ENCODE assay signal across 7 mouse cellular contexts in the genomic region with DNA sequence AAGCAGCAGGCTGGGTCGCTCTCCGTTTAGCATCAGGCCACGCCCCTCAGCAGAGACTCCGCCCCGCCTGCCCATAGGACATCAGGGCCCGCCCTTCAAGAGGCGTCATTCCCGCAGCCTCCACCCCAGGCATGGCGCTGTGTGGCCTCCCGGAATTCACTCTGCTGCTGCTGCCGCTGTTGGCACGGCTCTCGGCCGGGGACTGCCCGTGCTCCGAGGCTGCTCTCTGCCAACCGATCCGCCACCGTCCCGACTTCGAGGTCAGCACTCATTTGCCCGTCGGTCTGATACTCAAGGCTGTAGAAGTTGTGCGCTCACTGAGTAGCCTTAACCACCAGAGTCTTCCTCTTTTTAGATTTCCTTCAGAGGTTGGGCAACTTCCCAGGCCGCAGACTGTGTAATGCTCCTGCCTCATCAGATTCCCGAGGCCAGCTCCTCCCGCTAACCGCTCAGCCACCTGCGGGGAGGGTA. TPM values are rescaled to one million over a fixed set of nuclear protein-coding genes. Genes with fewer than 3 reads are reported as not detected.
DNase-seq lines count a peak whose midpoint lies in the region; ATAC-seq lines count a peak whose summit lies in the region.

No protein-coding gene starts in this region.

- peak overlapping the region; percentile 70 for H3K9ac ChIP-seq in intestine, embryonic 16.5 days (ENCODE audit: low read depth, low read length)
- H3K9ac ChIP-seq in midbrain, embryonic 11.5 days (ENCODE audit: low read length): peak overlapping the region; percentile 75

- H3K4me1 ChIP-seq in intestine, embryonic 16.5 days (ENCODE audit: control insufficient read depth, insufficient read depth, low read length): 0 out of 2 replicates have a peak, but pooled peaks cover 3% of the 10 kb centered on the region
- H3K4me1 ChIP-seq in midbrain, embryonic 11.5 days (ENCODE audit: control insufficient read depth, insufficient read depth, low read length): peaks cover 3% of the 10 kb centered on the region; the same call in 1 of the 2 replicates

- no peaks in the 10 kb centered on the region for H3K9me3 ChIP-seq in intestine, embryonic 16.5 days (ENCODE audit: control insufficient read depth, low read length)
- H3K9me3 ChIP-seq in midbrain, embryonic 11.5 days (ENCODE audit: control insufficient read depth, low read length): no peaks in the 10 kb centered on the region

- peak overlapping the region; percentile 70 for H3K27ac ChIP-seq in intestine, embryonic 16.5 days (ENCODE audit: low read length)
- no peak overlapping the region for H3K27ac ChIP-seq in midbrain, embryonic 11.5 days (ENCODE audit: low read depth, low read length)

- peak overlapping the region; percentile 57 for H3K4me3 ChIP-seq in intestine, embryonic 16.5 days (ENCODE audit: low read length)
- H3K4me3 ChIP-seq in midbrain, embryonic 11.5 days (ENCODE audit: low read depth, low read length): peak overlapping the region; percentile 47

- intact Hi-C loops in left cerebral cortex, postnatal 36 days (cut with DNase I): no loop called here

- H3K36me3 ChIP-seq in intestine, embryonic 16.5 days (ENCODE audit: control insufficient read depth, insufficient read depth, low read length): 0 out of 2 replicates have a peak, but pooled peaks cover under 1% of the 10 kb centered on the region
- no peaks in the 10 kb centered on the region for H3K36me3 ChIP-seq in midbrain, embryonic 11.5 days (ENCODE audit: control insufficient read depth, insufficient read depth, low read length)

- DNase-seq in adrenal gland, adult 2 months: peak; percentile 96
- DNase-seq in embryo, embryonic 11.5 days (ENCODE audit: low read depth, low spot score): peak; percentile 88
- DNase-seq in gastrocnemius, postnatal 4 days (ENCODE audit: low spot score in 2 of 2): peak; percentile 88 to 93
- DNase-seq in left cerebral cortex, postnatal 36 days (ENCODE audit: low spot score in 2 of 2): peak; percentile 90 to 91
- DNase-seq in midbrain, embryonic 11.5 days (ENCODE audit: low spot score, missing footprints): peak; percentile 99
- peak; percentile 83 for DNase-seq in skeletal muscle tissue, adult 2 months (ENCODE audit: low read depth, low spot score)

- WGBS in intestine, embryonic 16.5 days: 1% methylated on average over 29 of the region's 29 CpGs
- under 1% methylated on average over 29 of the region's 29 CpGs for WGBS in midbrain, embryonic 11.5 days

- no peaks in the 10 kb centered on the region for H3K27me3 ChIP-seq in intestine, embryonic 16.5 days (replicated peaks; ENCODE audit: control insufficient read depth, insufficient read depth, low read length)
- no peaks in the 10 kb centered on the region for H3K27me3 ChIP-seq in midbrain, embryonic 11.5 days (ENCODE audit: control insufficient read depth, insufficient read depth, low read length)

- H3K4me2 ChIP-seq in intestine, embryonic 16.5 days (ENCODE audit: low read depth, low read length): peak overlapping the region; percentile 80
- H3K4me2 ChIP-seq in midbrain, embryonic 11.5 days: peak overlapping the region; percentile 71

- ATAC-seq in intestine, embryonic 16.5 days: peak; percentile 99
- peak; percentile 100 for ATAC-seq in midbrain, embryonic 11.5 days (ENCODE audit: low FRiP score)

RNA-seq across cellular contexts. Expression of a gene that starts 0.8 kb away (rescaled TPM):
- total RNA-seq in adrenal gland, adult 2 months (2021): 1 to 10 TPM; 9.4 to 9.6 TPM
- 2.7 and 3.2 TPM in 2 replicates for polyA plus RNA-seq in adrenal gland, adult 2 months (2012; rRNA removed)
- total RNA-seq in gastrocnemius, postnatal 4 days (2021): 1 to 10 TPM; 7.9 to 8.6 TPM
- 11.0 and 11.6 TPM in 2 replicates for polyA plus RNA-seq in intestine, embryonic 16.5 days (2015; fragmentation: Nextera tagmentation; extraction: Ambion mirVana)
- total RNA-seq in left cerebral cortex, postnatal 36 days (2021): 1 to 10 TPM; 6.6 to 8.9 TPM
- 5.8 and 6.6 TPM in 2 replicates for polyA plus RNA-seq in midbrain, embryonic 11.5 days (2014; fragmentation: Nextera tagmentation; extraction: Ambion mirVana)

RNA-seq across cellular contexts. Expression of a gene that starts 46.0 kb away (rescaled TPM):
- 10 to 100 TPM in 1 of 2 experiments, 1 to 10 TPM in 1; 5.1 to 10.1 TPM for total RNA-seq in adrenal gland, adult 2 months (2021)
- 1.5 and 1.6 TPM in 2 replicates for polyA plus RNA-seq in adrenal gland, adult 2 months (2012; rRNA removed)
- total RNA-seq in gastrocnemius, postnatal 4 days (2021): 10 to 100 TPM; 20.2 to 22.6 TPM
- polyA plus RNA-seq in intestine, embryonic 16.5 days (2015; fragmentation: Nextera tagmentation; extraction: Ambion mirVana): 36.1 and 38.1 TPM in 2 replicates
- 10 to 100 TPM; 87.7 to 89.5 TPM for total RNA-seq in left cerebral cortex, postnatal 36 days (2021)
- polyA plus RNA-seq in midbrain, embryonic 11.5 days (2014; fragmentation: Nextera tagmentation; extraction: Ambion mirVana): 31.0 and 33.5 TPM in 2 replicates

RNA-seq across cellular contexts. Expression of a gene that starts 49.1 kb away (rescaled TPM):
- 1 to 10 TPM; 3.2 to 4.6 TPM for total RNA-seq in adrenal gland, adult 2 months (2021)
- polyA plus RNA-seq in adrenal gland, adult 2 months (2012; rRNA removed): 0.27 and 0.45 TPM in 2 replicates
- total RNA-seq in gastrocnemius, postnatal 4 days (2021): 1 to 10 TPM; 3.3 to 3.5 TPM
- 2.0 and 2.3 TPM in 2 replicates for polyA plus RNA-seq in intestine, embryonic 16.5 days (2015; fragmentation: Nextera tagmentation; extraction: Ambion mirVana)
- total RNA-seq in left cerebral cortex, postnatal 36 days (2021): 1 to 10 TPM; 4.4 to 5.1 TPM
- polyA plus RNA-seq in midbrain, embryonic 11.5 days (2014; fragmentation: Nextera tagmentation; extraction: Ambion mirVana): 3.4 and 7.7 TPM in 2 replicates

RNA-seq across cellular contexts. Expression of a gene that starts 49.2 kb away (rescaled TPM):
- 100 to 1,000 TPM; 277 to 314 TPM for total RNA-seq in adrenal gland, adult 2 months (2021)
- 304 and 421 TPM in 2 replicates for polyA plus RNA-seq in adrenal gland, adult 2 months (2012; rRNA removed)
- 100 to 1,000 TPM; 238 to 270 TPM for total RNA-seq in gastrocnemius, postnatal 4 days (2021)
- 976 and 1,024 TPM in 2 replicates for polyA plus RNA-seq in intestine, embryonic 16.5 days (2015; fragmentation: Nextera tagmentation; extraction: Ambion mirVana)
- 10 to 100 TPM; 45.4 to 45.7 TPM for total RNA-seq in left cerebral cortex, postnatal 36 days (2021)
- polyA plus RNA-seq in midbrain, embryonic 11.5 days (2014; fragmentation: Nextera tagmentation; extraction: Ambion mirVana): 1,083 and 1,090 TPM in 2 replicates
